Mouse (Mus musculus) liver, embryonic 15.5 days (tissue): ENCODE results near the gene Dlx6. TPM values are rescaled to one million over a fixed set of nuclear protein-coding genes. Genes with fewer than 3 reads are reported as not detected.

Experiments
- ATAC-seq: fragments of 200-750 bp; cut with Nextera tagmentation; 2 replicates; pipeline ENCODE4 v1.8.0; 2017; ENCODE audit warnings: moderate number of reproducible peaks, mild to moderate bottlenecking, moderate library complexity; ENCODE audit not compliant: insufficient read depth
- H3K27ac ChIP-seq: fragments of 300-500 bp; sonication (generic); replicated peaks from 2 replicates; pipeline ENCODE4 v1.5.1; 2015; ENCODE audit warnings: mild to moderate bottlenecking, inconsistent platforms
- H3K27me3 ChIP-seq: fragments of 300-500 bp; sonication (generic); 2 replicates; pipeline ENCODE4 v1.6.1; 2015; ENCODE audit warnings: mild to moderate bottlenecking, inconsistent platforms
- H3K36me3 ChIP-seq: fragments of 300-500 bp; sonication (generic); replicated peaks from 2 replicates; pipeline ENCODE4 v1.6.1; 2015; ENCODE audit warnings: moderate library complexity, mild to moderate bottlenecking, inconsistent platforms
- H3K4me1 ChIP-seq: fragments of 300-500 bp; sonication (generic); replicated peaks from 2 replicates; pipeline ENCODE4 v1.6.1; 2015; ENCODE audit warnings: inconsistent platforms
- H3K4me2 ChIP-seq: fragments of 300-500 bp; sonication (generic); 2 replicates; pipeline ENCODE4 v1.6.1; 2015; ENCODE audit warnings: moderate library complexity, mild to moderate bottlenecking, inconsistent platforms
- H3K4me3 ChIP-seq: fragments of 300-500 bp; sonication (generic); replicated peaks from 2 replicates; pipeline ENCODE4 v1.5.1; 2015; ENCODE audit warnings: mild to moderate bottlenecking, inconsistent platforms
- H3K9ac ChIP-seq: fragments of 300-500 bp; sonication (generic); 2 replicates; pipeline ENCODE4 v1.6.1; 2015; ENCODE audit warnings: moderate library complexity, mild to moderate bottlenecking, inconsistent platforms
- H3K9me3 ChIP-seq: fragments of 300-500 bp; sonication (generic); replicated peaks from 2 replicates; pipeline ENCODE4 v1.6.1; 2016; ENCODE audit warnings: inconsistent platforms
- WGBS: fragments of 180-500 bp; shearing (Covaris S2); methylation state at CpG from one replicate; pipeline ENCODE4 v1.1.7; 2015; ENCODE audit warnings: mixed read lengths; ENCODE audit not compliant: insufficient replicate concordance; 5-methylcytosine and 5-hydroxymethylcytosine counted together
- polyA plus RNA-seq: library from polyadenylated mRNA; unstranded; fragments of >200 nt; fragmentation: Nextera tagmentation; extraction: Ambion mirVana; gene quantifications from 2 replicates; pipeline ENCODE4 v1.2.1, GENCODE M21; 2015

The Dlx6 gene
- polyA plus RNA-seq, 1 experiment from 2014 or later = not detected

GRCm38 (mm10) chr6:6860411-6861085 lies 2.6 kb upstream of the Dlx6 start:
- no peak for ATAC-seq
- Histone ChIP-seq H3K4me1 (peaks cover 14% of the 10 kb centered on the region; the same call in 1 of the 2 replicates), H3K4me2 (no peak overlapping the region; the same call in 1 of the 2 replicates), H3K27ac (no peak overlapping the region), H3K9ac (no peak overlapping the region), H3K27me3 (peaks cover 97% of the 10 kb centered on the region), H3K4me3 (no peak overlapping the region), H3K36me3 (no peaks in the 10 kb centered on the region), H3K9me3 (no peaks in the 10 kb centered on the region)
- WGBS = 1% methylated on average over 33 of the region's 33 CpGs

DNA sequence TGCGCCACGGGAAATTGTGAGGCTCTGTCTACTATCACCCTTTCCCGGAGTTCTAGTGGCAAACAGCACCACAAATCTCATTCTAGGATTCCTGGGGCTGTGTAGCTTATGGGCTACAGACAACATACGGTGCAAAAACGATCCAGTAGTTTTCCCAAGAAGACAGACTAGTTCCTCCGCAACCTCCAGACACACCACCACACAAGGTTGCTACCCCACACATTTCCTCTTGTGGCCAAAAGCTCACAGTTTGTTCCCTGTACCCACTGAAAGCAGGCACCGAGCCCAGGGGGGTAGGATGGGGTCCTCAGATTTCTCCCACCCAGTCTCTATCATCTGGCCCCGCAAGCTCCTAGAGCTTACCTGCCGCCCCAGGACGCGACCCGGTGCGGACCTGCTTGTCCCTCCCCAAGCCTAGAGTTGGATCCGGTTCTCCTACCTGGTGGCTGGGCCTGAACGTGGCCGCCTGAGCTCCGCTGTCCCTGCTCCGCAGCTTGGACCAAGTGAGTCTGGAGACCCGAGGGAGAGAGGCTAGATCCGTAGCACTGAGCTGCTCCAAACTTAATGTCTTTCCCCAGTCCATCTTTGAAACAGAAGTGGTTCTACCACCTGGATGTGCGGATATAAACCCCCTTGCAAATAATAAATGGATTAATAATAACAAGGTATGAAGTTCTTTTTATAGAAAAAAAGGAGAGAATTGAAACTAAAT lies 1.9 kb upstream of the Dlx6 start:
- Histone ChIP-seq H3K4me3 (no peak overlapping the region), H3K36me3 (no peaks in the 10 kb centered on the region), H3K27ac (no peak overlapping the region), H3K4me2 (no peak overlapping the region), H3K4me1 (peaks cover 14% of the 10 kb centered on the region; the same call in 1 of the 2 replicates), H3K9ac (no peak overlapping the region), H3K9me3 (no peaks in the 10 kb centered on the region), H3K27me3 (peaks cover 97% of the 10 kb centered on the region)
- ATAC-seq = no peak
- 3% methylated on average over 21 of the region's 21 CpGs for WGBS

DNA sequence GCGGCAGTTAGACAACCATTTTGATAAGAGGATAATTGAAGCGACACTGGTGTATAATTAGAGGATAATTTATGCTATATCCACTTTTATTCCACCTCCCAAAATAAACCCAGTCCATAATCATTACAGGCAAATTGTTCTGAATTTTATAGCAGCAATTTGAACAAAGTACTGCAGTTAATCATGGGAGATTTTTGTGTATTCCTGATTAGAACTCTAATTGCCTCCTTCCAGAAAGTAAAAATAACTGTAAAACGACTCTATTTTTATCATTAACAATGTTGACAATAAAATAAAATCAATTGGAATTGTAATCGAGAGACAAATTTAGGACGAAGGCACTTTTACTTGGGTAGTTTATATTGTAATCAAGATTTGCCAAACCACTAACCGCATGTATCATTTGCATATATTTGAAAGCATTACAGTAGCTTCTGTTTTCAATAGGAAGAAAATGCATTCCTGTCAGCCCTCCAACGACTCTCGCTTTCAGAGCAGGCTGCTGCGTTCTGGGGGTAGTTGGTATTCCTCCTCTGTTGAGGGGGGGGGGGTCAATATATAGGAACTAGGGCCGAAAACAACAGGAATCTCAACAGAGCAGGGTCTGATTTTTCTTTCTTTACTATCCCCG lies 1.2 kb upstream of the Dlx6 start:
- no peak overlapping the region for H3K27ac ChIP-seq
- no peak overlapping the region for H3K9ac ChIP-seq
- no peaks in the 10 kb centered on the region for H3K9me3 ChIP-seq
- peaks cover 14% of the 10 kb centered on the region; the same call in 1 of the 2 replicates for H3K4me1 ChIP-seq
- 4% methylated on average over 11 of the region's 11 CpGs for WGBS
- no peak for ATAC-seq
- no peak overlapping the region for H3K4me2 ChIP-seq
- no peaks in the 10 kb centered on the region for H3K36me3 ChIP-seq
- no peak overlapping the region for H3K4me3 ChIP-seq
- H3K27me3 ChIP-seq = peaks cover 97% of the 10 kb centered on the region

GRCm38 (mm10) chr6:6862611-6863010 lies 523 bp upstream of the Dlx6 start:
- H3K4me3 ChIP-seq = 0 out of 2 replicates have a peak overlapping the region, but pooled peaks have one; percentile 10
- peaks cover 14% of the 10 kb centered on the region; the same call in 1 of the 2 replicates for H3K4me1 ChIP-seq
- ATAC-seq = no peak
- no peak overlapping the region for H3K9ac ChIP-seq
- peaks cover 97% of the 10 kb centered on the region for H3K27me3 ChIP-seq
- H3K4me2 ChIP-seq = peak overlapping the region; percentile 58
- H3K36me3 ChIP-seq = no peaks in the 10 kb centered on the region
- no peak overlapping the region for H3K27ac ChIP-seq
- no peaks in the 10 kb centered on the region for H3K9me3 ChIP-seq
- WGBS = 2% methylated on average over 23 of the region's 23 CpGs

GRCm38 (mm10) chr6:6863955-6864354 lies 821 bp downstream of the Dlx6 start:
- Histone ChIP-seq H3K36me3 (no peaks in the 10 kb centered on the region), H3K9me3 (no peaks in the 10 kb centered on the region), H3K27ac (no peak overlapping the region), H3K4me2 (peak overlapping the region; percentile 58), H3K4me3 (peak overlapping the region; percentile 27; the same call in 1 of the 2 replicates), H3K27me3 (peaks cover 92% of the 10 kb centered on the region), H3K4me1 (peaks cover 14% of the 10 kb centered on the region; the same call in 1 of the 2 replicates), H3K9ac (no peak overlapping the region)
- ATAC-seq = no peak
- WGBS = 2% methylated on average over 21 of the region's 21 CpGs

GRCm38 (mm10) chr6:6864441-6865440 lies 1.6 kb downstream of the Dlx6 start:
- no peaks in the 10 kb centered on the region for H3K36me3 ChIP-seq
- H3K4me2 ChIP-seq = no peak overlapping the region
- H3K27me3 ChIP-seq = peaks cover 92% of the 10 kb centered on the region
- WGBS = 2% methylated on average over 36 of the region's 36 CpGs
- no peaks in the 10 kb centered on the region for H3K9me3 ChIP-seq
- peaks cover 14% of the 10 kb centered on the region; the same call in 1 of the 2 replicates for H3K4me1 ChIP-seq
- no peak overlapping the region for H3K9ac ChIP-seq
- no peak overlapping the region for H3K4me3 ChIP-seq
- ATAC-seq = no peak
- H3K27ac ChIP-seq = no peak overlapping the region

- Histone ChIP-seq H3K9me3 (no peaks in the 10 kb centered on the region), H3K4me3 (no peak overlapping the region), H3K27me3 (peaks cover 93% of the 10 kb centered on the region), H3K36me3 (no peaks in the 10 kb centered on the region), H3K9ac (no peak overlapping the region), H3K27ac (no peak overlapping the region), H3K4me2 (no peak overlapping the region), H3K4me1 (peaks cover 14% of the 10 kb centered on the region; the same call in 1 of the 2 replicates)
- WGBS = 2% methylated on average over 9 of the region's 9 CpGs
- no peak for ATAC-seq
These were observed 3.9 kb downstream of the Dlx6 start for GRCm38 (mm10) chr6:6867031-6867430.

- no peaks in the 10 kb centered on the region for H3K36me3 ChIP-seq
- H3K9ac ChIP-seq = no peak overlapping the region
- WGBS = 4% methylated on average over 13 of the region's 13 CpGs
These were observed 6.0 kb downstream of the Dlx6 start for GRCm38 (mm10) chr6:6869041-6869685.

DNA sequence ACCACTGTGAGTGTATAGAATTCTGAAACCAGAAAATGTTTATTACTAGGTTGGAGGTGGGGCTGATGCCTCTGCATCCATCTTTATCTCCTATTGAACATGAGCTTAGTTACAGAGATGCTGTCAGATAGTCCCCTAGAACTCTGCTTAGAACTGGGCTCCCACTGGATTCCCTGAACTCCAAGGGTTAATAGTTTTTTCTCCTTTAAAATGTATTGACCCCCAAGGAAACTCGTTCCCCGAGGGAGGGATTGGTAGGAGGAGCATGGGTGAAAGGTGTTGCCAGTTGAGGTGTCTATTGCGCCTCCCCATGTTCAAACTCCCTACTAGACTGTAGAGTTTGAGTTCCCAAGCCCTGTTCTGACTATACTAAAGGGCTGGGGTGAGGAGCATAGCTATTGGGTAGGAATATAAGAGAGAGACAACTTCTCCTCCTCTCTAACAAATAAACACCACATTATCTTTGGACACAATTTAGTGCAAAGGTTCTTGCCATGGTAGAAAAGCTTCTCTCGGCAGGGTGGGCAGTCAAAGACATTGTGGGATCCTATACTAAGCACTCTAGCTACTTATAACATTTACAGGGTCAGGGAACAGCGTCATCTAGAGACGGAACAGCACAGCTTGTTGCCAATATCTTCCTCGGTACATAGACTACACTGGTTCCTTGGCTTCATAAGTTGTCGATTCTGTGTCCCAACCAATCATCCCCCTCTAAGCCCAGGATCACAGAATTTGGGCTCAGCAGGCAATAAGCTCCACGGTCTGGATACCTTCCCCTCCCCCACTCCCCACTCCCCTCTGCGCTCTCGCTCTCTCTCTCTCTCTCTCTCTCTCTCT lies 7.0 kb downstream of the Dlx6 start:
- H3K9me3 ChIP-seq = no peaks in the 10 kb centered on the region
- no peak overlapping the region for H3K27ac ChIP-seq
- H3K4me2 ChIP-seq = no peak overlapping the region
- H3K4me1 ChIP-seq = no peaks in the 10 kb centered on the region
- H3K9ac ChIP-seq = no peak overlapping the region
- 2% methylated on average over 11 of the region's 11 CpGs for WGBS
- no peaks in the 10 kb centered on the region for H3K36me3 ChIP-seq
- no peak overlapping the region for H3K4me3 ChIP-seq
- no peak for ATAC-seq
- H3K27me3 ChIP-seq = peaks cover 93% of the 10 kb centered on the region

More at GRCm38 (mm10) chr6:6869041-6869685, 6.0 kb downstream of the Dlx6 start:
- Histone ChIP-seq H3K4me3 (no peak overlapping the region), H3K27ac (no peak overlapping the region), H3K4me1 (no peaks in the 10 kb centered on the region), H3K4me2 (no peak overlapping the region), H3K9me3 (no peaks in the 10 kb centered on the region), H3K27me3 (peaks cover 93% of the 10 kb centered on the region)
- no peak for ATAC-seq
